Mouse (Mus musculus): ENCODE measurements around the gene Cntnap1. TPM values are rescaled to one million over a fixed set of nuclear protein-coding genes. Genes with fewer than 3 reads are reported as not detected.

The Cntnap1 gene
- polyA plus RNA-seq, 1 experiment from 2014 or later, result 2.3 TPM

DNA sequence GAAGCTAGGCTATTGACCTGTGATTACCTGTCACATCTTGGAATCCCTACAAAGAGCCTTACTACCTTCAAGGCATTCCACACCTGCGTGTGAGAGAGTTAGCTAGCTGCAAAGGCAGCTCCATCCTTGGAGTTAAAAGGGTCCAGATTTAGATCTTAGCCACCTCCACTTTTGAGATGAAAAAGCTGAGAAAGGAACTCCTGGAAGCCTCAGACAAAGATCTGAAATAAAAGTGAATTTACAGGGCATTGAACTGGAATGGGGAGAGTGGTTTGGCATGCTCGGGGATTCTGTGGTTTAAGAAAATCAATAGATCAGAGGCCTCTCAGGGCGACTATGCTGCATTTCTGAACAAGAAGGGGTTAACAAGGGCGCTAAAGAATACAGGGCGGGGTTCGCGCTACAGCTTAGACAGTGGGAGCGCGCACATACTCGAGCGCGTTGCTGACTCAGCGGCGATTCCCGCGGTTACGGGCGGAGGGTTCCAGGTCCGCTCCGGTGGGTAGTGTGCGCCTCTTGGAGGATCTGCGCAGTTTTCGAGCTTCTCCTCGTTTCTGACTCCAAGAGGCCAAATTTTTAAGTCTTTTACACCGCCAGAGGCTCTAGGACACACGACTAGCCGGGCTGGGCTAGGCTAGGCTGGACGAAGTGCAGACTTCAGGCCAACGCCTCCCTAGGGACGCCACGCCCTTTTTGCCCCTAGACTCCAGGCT is 1.6 kb downstream of the Cntnap1 start:
- WGBS, result under 1% methylated on average over 31 of the region's 31 CpGs
- peak overlapping the region; percentile 32 for H3K9ac ChIP-seq (replicated peaks; ENCODE audit: low read length)
- ATAC-seq (ENCODE audit: low FRiP score, low TSS enrichment), result peak; percentile 2; the same call in 1 of the 2 replicates
- H3K27me3 ChIP-seq (ENCODE audit: control insufficient read depth, insufficient read depth, low read length), result peaks cover 51% of the 10 kb centered on the region
- DNase-seq, result peak; percentile 90
- peak overlapping the region; percentile 74 for H3K4me2 ChIP-seq (ENCODE audit: low read length)
- peak overlapping the region; percentile 42 for H3K4me3 ChIP-seq (replicated peaks; ENCODE audit: low read depth, low read length)
- peaks cover 54% of the 10 kb centered on the region for H3K4me1 ChIP-seq (ENCODE audit: control insufficient read depth, insufficient read depth, low read length)
- peaks cover 8% of the 10 kb centered on the region; the same call in 1 of the 2 replicates for H3K36me3 ChIP-seq (ENCODE audit: control insufficient read depth, insufficient read depth, low read length)
- no peaks in the 10 kb centered on the region for H3K9me3 ChIP-seq (ENCODE audit: control insufficient read depth, low read length)
- H3K27ac ChIP-seq (replicated peaks; ENCODE audit: low read depth, low read length), result peak overlapping the region; percentile 64

DNA sequence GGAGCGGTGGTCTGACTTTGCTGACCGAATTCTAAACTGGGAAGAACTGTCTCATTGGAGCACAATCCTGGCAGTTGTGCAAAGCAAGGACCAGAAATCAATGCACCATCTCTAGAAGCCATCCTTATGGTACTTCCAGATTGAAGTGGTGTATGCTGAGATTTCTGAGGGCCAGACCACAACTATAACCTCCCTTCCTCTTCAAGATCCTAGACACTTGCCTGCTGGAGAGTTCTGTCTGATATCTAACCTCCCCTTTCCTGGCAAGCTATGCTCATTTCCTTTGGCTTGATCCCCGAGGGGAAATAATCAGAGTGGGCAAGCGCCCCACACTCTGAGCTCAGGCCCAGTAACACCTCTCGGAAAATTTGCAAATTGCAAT is 2.1 kb downstream of the Cntnap1 start:
- peaks cover 51% of the 10 kb centered on the region for H3K27me3 ChIP-seq (ENCODE audit: control insufficient read depth, insufficient read depth, low read length)
- no peaks in the 10 kb centered on the region for H3K9me3 ChIP-seq (ENCODE audit: control insufficient read depth, low read length)
- H3K27ac ChIP-seq (replicated peaks; ENCODE audit: low read depth, low read length), result peak overlapping the region; percentile 64
- H3K36me3 ChIP-seq (ENCODE audit: control insufficient read depth, insufficient read depth, low read length), result peaks cover 5% of the 10 kb centered on the region; the same call in 1 of the 2 replicates
- DNase-seq (no peak), ATAC-seq (ENCODE audit: low FRiP score, low TSS enrichment) (no peak)
- H3K9ac ChIP-seq (replicated peaks; ENCODE audit: low read length), result peak overlapping the region; percentile 32
- WGBS, result 11% methylated on average over 5 of the region's 5 CpGs
- H3K4me3 ChIP-seq (replicated peaks; ENCODE audit: low read depth, low read length), result peak overlapping the region; percentile 42
- peaks cover 58% of the 10 kb centered on the region for H3K4me1 ChIP-seq (ENCODE audit: control insufficient read depth, insufficient read depth, low read length)
- H3K4me2 ChIP-seq (ENCODE audit: low read length), result peak overlapping the region; percentile 74

DNA sequence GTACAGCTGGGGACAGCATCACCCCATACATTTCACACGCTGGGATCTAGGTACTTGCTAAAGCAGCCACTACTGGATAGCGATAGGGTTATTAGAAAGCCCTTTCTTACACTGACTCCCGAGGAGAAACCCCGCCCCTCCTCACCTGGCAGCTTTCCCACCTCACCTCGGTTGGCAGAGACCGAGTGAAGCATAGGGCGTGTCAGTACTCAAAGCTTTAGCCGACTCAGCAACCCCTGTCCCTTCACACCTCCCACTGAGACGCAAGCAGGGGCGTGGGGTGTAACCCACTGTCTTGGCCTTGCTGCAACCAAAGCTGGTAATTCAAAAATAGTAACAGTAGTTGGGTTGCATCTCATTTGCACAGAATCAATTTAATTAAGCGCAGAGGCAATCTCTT is 2.8 kb downstream of the Cntnap1 start:
- Histone ChIP-seq H3K36me3 (ENCODE audit: control insufficient read depth, insufficient read depth, low read length) (no peaks in the 10 kb centered on the region), H3K9me3 (ENCODE audit: control insufficient read depth, low read length) (no peaks in the 10 kb centered on the region), H3K4me1 (ENCODE audit: control insufficient read depth, insufficient read depth, low read length) (peaks cover 61% of the 10 kb centered on the region), H3K4me3 (replicated peaks; ENCODE audit: low read depth, low read length) (no peak overlapping the region; the same call in 1 of the 2 replicates), H3K27me3 (ENCODE audit: control insufficient read depth, insufficient read depth, low read length) (peaks cover 51% of the 10 kb centered on the region), H3K4me2 (ENCODE audit: low read length) (peak overlapping the region; percentile 56), H3K27ac (replicated peaks; ENCODE audit: low read depth, low read length) (no peak overlapping the region), H3K9ac (replicated peaks; ENCODE audit: low read length) (no peak overlapping the region)
- no peak for DNase-seq
- ATAC-seq (ENCODE audit: low FRiP score, low TSS enrichment), result no peak
- WGBS, result 7% methylated on average over 11 of the region's 11 CpGs

DNA sequence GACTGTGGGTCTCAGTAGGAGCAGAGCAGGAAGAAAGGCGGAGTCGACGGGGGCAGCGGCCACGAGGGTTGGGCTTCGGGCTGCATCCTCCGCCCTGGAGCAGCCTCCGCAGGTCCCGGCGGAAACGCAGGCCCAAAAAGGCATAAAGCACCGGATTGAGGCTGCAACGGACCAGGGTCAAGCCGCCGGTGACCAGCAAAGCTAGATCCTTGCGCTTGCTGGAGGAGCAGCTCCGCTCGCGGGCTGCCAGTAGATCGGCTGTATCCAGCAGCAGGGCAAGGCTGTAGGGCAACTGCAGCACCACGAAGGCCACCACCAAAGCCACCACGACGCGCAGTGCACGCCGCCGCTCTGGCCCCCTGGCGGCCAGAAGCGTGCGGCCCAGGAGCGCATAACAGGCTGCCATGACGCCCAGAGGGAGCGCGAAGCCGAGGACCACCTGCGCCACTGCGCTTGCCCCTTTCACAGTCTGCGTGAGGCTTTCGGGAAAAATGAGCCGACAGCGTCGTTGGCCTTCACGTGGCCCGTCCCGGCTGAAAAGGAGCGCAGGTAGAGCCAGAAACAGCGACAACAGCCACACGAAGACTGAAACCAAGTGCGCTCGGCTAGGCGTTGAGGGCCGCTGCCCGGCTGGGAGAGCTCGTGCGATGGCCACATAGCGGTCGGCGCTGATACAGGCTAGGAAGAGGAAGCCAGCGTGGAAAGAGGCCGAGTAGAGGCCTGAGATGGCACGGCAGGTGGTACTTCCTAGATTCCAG is 3.5 kb downstream of the Cntnap1 start:
- Histone ChIP-seq H3K27ac (replicated peaks; ENCODE audit: low read depth, low read length) (peak overlapping the region; percentile 63), H3K9ac (replicated peaks; ENCODE audit: low read length) (peak overlapping the region; percentile 21; the same call in 1 of the 2 replicates), H3K27me3 (ENCODE audit: control insufficient read depth, insufficient read depth, low read length) (peaks cover 50% of the 10 kb centered on the region)

DNA sequence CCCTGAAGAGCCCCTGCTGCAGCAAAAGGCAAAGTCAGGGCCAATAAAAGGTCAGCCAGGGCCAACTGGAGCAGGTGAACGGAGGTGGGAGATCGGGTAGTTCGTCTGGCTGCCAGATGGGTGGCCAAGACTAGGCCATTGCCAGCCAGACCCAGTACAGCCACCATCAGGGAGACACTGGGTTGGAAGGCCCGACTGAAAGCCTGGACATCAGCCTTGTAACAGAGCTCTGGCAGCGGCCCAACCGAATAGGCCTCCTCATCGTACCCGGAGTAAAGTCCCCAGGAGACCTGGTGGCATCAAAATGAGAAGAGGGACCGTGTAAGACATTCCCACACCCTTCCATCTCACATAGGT is 4.0 kb downstream of the Cntnap1 start:
- DNase-seq (no peak), ATAC-seq (ENCODE audit: low FRiP score, low TSS enrichment) (no peak)
- Histone ChIP-seq H3K4me2 (ENCODE audit: low read length) (peak overlapping the region; percentile 56), H3K4me1 (ENCODE audit: control insufficient read depth, insufficient read depth, low read length) (peaks cover 61% of the 10 kb centered on the region), H3K27me3 (ENCODE audit: control insufficient read depth, insufficient read depth, low read length) (peaks cover 45% of the 10 kb centered on the region), H3K9me3 (ENCODE audit: control insufficient read depth, low read length) (no peaks in the 10 kb centered on the region), H3K9ac (replicated peaks; ENCODE audit: low read length) (peak overlapping the region; percentile 21; the same call in 1 of the 2 replicates), H3K4me3 (replicated peaks; ENCODE audit: low read depth, low read length) (peak overlapping the region; percentile 25), H3K36me3 (ENCODE audit: control insufficient read depth, insufficient read depth, low read length) (no peaks in the 10 kb centered on the region), H3K27ac (replicated peaks; ENCODE audit: low read depth, low read length) (peak overlapping the region; percentile 63)
- 35% methylated on average over 9 of the region's 9 CpGs for WGBS

More for the DNA sequence above, 3.5 kb downstream of the Cntnap1 start:
- ATAC-seq (ENCODE audit: low FRiP score, low TSS enrichment) (peak; percentile 53; the same call in 1 of the 2 replicates), DNase-seq (peak; percentile 91)
- H3K4me3 ChIP-seq (replicated peaks; ENCODE audit: low read depth, low read length), result peak overlapping the region; percentile 25
- under 1% methylated on average over 61 of the region's 61 CpGs for WGBS
- no peaks in the 10 kb centered on the region for H3K36me3 ChIP-seq (ENCODE audit: control insufficient read depth, insufficient read depth, low read length)
- peak overlapping the region; percentile 56 for H3K4me2 ChIP-seq (ENCODE audit: low read length)
- no peaks in the 10 kb centered on the region for H3K9me3 ChIP-seq (ENCODE audit: control insufficient read depth, low read length)
- H3K4me1 ChIP-seq (ENCODE audit: control insufficient read depth, insufficient read depth, low read length), result peaks cover 64% of the 10 kb centered on the region

DNA sequence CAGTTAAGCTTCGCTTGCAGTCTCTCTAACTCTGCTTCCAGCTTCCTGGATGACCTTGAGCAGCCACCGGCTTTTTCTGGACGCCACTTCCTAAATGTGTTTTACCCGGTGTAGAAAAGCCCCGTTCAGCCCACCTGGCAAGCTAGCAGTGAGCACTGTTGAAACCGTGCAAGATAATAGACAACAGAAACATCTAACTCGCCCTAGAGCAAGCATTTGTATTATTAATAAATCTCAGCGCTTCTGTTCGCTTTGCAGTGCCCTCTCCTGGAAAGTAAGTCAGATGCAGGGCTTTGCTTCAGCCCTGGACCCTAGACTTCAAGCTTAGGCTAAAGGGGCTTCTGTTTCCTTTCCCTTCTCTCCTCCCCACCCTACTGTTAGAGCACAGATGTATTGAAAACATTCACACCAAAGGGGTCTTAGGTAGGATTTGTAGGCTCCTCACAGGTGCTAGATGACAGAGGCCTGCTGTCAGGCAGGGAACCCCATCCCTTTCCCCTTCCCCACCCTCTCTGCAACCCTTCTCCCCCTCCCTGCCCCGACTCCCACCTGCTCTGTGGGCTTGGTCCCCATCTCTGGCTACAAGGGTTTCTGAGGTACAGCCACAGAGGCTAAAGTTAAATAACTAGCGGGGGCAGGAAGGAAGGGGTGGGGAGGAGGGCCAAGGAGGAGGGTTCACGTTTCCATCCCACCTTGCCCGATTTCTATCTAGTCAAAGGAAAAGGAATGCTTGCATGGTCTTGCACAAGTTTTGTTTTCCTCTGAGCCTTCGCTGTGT is 4.7 kb downstream of the Cntnap1 start, which contains the start of gene Ccr10:
TSS of gene Ccr10 (minus strand) at position 593 of the 778 bp plus-strand sequence.
- Histone ChIP-seq H3K9ac (replicated peaks; ENCODE audit: low read length) (peak within 1 kb of the TSS; percentile 49), H3K4me3 (replicated peaks; ENCODE audit: low read depth, low read length) (peak within 1 kb of the TSS; percentile 36), H3K4me1 (ENCODE audit: control insufficient read depth, insufficient read depth, low read length) (peaks cover 54% of the 10 kb centered on the region), H3K27ac (replicated peaks; ENCODE audit: low read depth, low read length) (peak within 1 kb of the TSS; percentile 63), H3K4me2 (ENCODE audit: low read length) (peak within 1 kb of the TSS; percentile 56), H3K36me3 (ENCODE audit: control insufficient read depth, insufficient read depth, low read length) (no peaks in the 10 kb centered on the region), H3K27me3 (ENCODE audit: control insufficient read depth, insufficient read depth, low read length) (peaks cover 41% of the 10 kb centered on the region), H3K9me3 (ENCODE audit: control insufficient read depth, low read length) (no peaks in the 10 kb centered on the region)
- DNase-seq, result peak; percentile 78
- WGBS, result 23% methylated on average over 14 of the region's 14 CpGs
- ATAC-seq (ENCODE audit: low FRiP score, low TSS enrichment), result no peak

DNA sequence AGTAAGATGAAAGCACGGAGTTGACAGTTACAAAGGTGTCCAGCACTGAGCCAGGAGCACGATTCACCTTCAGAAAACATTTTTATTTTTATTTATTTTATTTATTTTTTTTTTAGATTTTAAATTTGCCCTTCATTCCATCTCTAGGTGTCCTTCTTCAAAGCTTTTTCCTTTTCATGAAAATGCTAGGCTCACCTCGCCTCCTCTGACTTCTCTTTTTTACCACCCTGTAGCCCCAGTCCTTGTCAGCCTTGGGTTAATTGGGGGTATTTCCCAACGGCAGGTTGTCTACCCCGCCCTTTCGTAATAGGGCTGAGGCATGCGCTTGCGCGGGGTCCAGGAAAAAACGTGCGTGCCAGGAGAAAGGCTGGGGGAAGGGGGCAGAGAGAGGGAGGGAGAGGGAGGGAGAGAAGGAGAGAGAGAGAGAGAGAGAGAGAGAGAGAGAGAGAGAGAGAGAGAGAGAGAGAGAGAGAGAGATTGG is 5.4 kb downstream of the Cntnap1 start:
- ATAC-seq (ENCODE audit: low FRiP score, low TSS enrichment) (no peak), DNase-seq (peak; percentile 72)
- no peak overlapping the region for H3K27ac ChIP-seq (replicated peaks; ENCODE audit: low read depth, low read length)
- no peaks in the 10 kb centered on the region for H3K36me3 ChIP-seq (ENCODE audit: control insufficient read depth, insufficient read depth, low read length)
- WGBS, result 9% methylated on average over 11 of the region's 11 CpGs
- H3K9ac ChIP-seq (replicated peaks; ENCODE audit: low read length), result peak overlapping the region; percentile 49
- no peaks in the 10 kb centered on the region for H3K9me3 ChIP-seq (ENCODE audit: control insufficient read depth, low read length)
- peak overlapping the region; percentile 56 for H3K4me2 ChIP-seq (ENCODE audit: low read length)
- H3K27me3 ChIP-seq (ENCODE audit: control insufficient read depth, insufficient read depth, low read length), result peaks cover 41% of the 10 kb centered on the region
- peak overlapping the region; percentile 36 for H3K4me3 ChIP-seq (replicated peaks; ENCODE audit: low read depth, low read length)
- H3K4me1 ChIP-seq (ENCODE audit: control insufficient read depth, insufficient read depth, low read length), result peaks cover 48% of the 10 kb centered on the region

DNA sequence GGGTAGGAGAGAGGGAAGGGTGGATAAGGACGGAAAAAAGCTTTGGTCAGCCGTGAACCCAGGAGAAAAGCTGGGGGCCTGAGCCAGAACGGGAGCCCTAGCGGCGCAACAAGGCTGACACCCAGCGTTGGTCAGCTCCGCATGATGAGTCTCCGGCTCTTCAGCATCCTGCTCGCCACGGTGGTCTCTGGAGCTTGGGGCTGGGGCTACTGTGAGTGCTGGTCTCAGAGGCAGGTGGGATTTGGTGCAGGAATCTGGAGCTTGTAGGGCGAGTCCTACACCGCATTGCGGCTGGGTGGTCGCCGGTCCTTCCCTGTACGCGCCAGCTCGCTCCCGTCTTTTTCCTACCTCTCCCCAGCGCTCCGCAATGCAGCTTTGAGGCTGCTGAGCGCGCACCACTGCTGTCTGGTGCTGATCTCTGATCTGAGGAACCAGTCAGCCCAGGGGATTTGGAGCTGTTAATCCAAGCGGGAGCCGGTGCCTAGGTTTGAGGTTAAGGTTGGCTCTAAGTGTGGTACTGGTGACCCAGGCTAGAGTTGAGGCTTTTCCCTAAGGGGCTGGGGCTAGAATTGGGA is 5.9 kb downstream of the Cntnap1 start:
- WGBS, result under 1% methylated on average over 25 of the region's 25 CpGs
- peak overlapping the region; percentile 36 for H3K4me3 ChIP-seq (replicated peaks; ENCODE audit: low read depth, low read length)
- no peaks in the 10 kb centered on the region for H3K36me3 ChIP-seq (ENCODE audit: control insufficient read depth, insufficient read depth, low read length)
- no peak for ATAC-seq (ENCODE audit: low FRiP score, low TSS enrichment)
- peak overlapping the region; percentile 55; the same call in 1 of the 2 replicates for H3K27ac ChIP-seq (replicated peaks; ENCODE audit: low read depth, low read length)
- peaks cover 41% of the 10 kb centered on the region for H3K27me3 ChIP-seq (ENCODE audit: control insufficient read depth, insufficient read depth, low read length)
- peak overlapping the region; percentile 56 for H3K4me2 ChIP-seq (ENCODE audit: low read length)
- peaks cover 47% of the 10 kb centered on the region for H3K4me1 ChIP-seq (ENCODE audit: control insufficient read depth, insufficient read depth, low read length)
- peak overlapping the region; percentile 49 for H3K9ac ChIP-seq (replicated peaks; ENCODE audit: low read length)
- no peaks in the 10 kb centered on the region for H3K9me3 ChIP-seq (ENCODE audit: control insufficient read depth, low read length)
- peak; percentile 70 for DNase-seq
